Mouse (Mus musculus): ENCODE results near the gene Fam83b.

Fam83b gene

DNA sequence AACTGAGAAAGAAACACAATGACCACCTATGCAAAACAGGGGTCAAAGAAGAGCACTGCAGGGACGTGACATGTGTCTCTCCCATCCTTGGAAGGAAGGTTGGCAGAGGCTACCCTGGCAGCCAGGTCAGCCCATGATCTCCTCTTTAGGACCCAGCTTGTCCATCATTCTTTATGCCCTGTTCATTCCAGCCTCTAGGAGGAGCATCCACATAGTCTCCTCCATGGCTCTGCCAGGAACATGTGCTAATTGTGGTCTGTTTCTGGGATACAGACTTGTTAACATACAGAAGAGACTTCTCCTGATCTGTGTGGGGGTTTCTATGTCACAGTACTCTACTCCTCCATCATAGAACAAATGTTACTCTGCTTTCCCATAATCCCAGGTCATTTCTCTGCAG is 48.3 kb downstream of the Fam83b start:
- no peak for DNase-seq

DNA sequence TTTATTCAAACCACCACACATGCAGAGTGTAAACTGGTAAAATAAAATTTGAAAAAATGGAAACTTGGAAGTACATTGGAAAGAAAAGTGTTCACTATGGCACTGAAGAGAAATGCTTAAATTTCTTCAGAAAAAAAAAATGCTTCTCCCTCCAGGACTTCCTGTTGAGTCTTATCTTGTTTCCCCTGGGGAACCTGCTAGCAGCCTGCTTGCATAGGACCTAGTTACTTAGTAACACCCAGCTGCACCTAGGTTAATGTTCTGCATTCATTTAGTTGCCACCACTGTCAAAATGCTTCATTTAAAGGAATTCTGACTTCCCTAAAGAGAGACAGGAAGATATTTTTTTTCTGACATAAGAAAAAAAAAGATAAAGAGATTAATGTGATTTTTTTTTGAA is 61.3 kb downstream of the Fam83b start:
- DNase-seq, result no peak

DNA sequence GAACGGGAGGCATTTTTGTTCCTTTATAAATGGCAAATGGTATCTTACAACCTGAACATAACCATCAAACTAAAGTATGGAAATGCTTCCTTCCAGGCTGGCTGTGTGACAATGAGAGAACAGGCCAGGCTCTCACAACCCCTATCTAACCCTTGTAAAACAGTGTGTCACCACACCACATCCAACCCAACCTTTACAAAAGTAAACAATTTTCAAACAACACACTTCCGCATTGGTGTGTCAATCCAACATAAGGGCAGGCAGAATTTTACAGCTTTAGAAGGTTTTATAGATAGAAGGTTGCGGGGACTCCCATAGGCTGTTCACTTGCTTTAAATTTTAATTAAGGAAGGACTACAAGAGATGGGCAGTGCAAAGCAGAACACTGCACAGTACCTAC is 77.2 kb downstream of the Fam83b start:
- DNase-seq, result no peak

DNA sequence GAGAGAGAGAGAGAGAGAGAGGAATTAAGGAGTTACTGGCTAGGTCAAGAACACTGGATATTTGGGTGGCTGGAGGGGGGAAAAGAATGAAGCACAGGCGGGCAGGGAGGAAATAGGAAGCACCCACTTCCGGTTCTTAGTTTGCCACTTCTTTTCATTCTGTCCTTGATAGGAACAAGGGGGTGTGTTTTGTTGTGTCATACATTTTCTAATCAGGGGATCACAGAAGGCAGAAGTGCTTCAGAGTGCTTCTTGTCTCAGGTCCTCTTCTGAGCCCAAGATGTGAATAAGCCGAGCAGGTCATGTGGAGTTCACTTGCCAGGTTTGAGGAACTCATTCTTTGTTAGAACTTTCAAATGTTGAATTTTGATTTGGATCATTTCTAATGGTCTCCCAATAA is 86.8 kb downstream of the Fam83b start:
- no peak for DNase-seq

DNA sequence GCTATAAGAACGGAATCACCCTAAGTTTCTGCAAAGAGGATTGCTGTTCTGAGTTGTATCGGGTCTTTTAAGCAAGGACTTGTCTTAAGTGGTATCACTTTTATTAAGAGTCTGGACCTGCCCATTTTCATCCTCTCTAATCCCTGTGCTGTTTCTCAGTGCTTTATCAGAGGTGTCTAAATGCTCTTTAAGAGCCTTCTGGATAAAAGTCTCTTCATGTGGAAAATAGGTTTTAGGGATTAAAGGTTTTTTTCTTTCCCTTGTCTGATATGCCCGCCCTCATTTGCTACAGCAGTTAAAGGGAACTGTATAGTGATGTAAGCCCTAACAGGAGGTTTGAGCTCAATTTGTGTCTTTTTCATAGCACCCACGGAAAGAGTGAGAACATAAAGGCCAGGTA is 97.4 kb downstream of the Fam83b start:
- DNase-seq, result no peak

DNA sequence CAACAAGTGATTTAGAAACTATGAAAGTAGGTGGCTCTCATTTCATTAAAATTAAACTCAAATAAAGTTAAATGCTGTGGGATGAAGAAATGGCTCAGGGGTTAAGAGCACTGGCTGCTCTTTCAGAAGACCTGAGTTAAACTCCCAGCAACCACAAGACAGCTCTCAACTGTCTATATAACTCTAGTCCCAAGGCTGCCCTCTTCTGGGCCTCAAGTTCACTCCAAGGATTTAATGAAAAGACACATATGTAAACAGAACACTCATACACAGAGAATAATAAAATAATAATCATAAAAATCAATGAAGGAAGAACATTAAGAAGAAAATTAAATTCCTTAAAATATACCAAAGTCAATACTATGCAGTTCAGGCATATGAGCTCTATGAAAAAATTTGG is 105.4 kb downstream of the Fam83b start:
- no peak for DNase-seq

DNA sequence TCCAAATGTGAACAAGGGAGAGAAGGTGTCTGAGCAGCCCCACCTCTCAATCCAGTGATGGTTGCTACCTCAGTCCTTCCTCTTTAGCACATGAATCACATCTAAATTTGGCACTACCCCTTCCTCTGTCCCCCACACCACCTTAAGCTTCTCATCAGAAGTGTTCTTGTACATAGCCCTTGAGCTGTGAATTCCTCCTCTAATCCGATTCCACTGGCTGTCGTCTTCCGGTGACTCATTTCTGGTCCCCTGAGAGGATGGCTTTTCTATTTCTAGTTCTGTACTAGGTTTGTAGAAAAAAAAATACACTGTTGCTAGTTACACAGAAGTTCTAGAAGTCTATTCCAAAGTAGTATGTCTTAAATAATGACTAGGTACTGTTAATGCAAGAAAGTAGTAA is 111.2 kb downstream of the Fam83b start:
- DNase-seq, result no peak

Measured in thymus, postnatal 25 days (tissue).